Mouse (Mus musculus) hindlimb bud, embryonic 11.5 days (tissue): ENCODE results near the gene Gatad2a.
"Not testable (repeated sequence)": the region's sequence is repeated elsewhere in the genome, so short reads cannot be mapped to it uniquely, and the experiment has no call there.

Experiments
- DNase-seq: peaks from one replicate; pipeline ENCODE4 v3.0.0-alpha.2; 2012; ENCODE audit warnings: low read depth, low spot score; ENCODE audit errors: extremely low spot score

Gatad2a gene

DNA sequence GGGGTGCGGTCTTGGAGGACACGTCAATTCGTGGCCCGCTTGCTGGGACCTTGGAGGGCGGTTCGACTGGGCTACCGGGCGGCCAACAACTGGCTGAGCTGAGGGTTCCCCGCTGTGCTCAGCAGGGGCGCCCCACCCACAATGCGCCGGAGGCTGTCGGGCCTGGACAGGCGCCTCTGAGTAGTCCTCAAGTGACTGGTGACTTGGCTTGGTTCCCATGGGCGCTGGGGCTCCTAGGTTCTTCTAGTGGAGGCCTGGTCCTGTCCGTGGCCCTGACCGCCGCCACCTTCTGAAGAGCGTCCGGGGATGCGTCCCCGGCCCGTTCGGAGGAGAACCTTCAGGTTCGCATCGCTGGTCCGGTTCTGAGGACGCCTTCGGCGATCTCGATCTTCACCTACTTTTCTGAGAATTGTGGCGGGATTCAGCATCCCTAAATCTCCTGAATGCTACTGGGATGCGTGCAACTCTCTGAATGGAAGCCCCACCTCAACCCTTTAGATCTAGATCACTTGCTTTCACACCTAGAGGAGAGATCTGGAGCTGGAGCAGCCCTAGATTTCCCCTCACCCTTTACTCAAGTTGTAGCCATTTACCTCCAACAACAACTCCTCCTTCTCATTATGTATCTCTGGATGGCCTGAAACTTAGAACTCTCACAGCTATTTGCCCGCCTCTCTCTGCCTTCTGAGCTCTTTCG, 553 bp upstream of the Gatad2a start:
- DNase-seq, result no peak

- DNase-seq, result no peak
Observed at GRCm38 (mm10) chr8:69995422-69995775, 785 bp downstream of the Gatad2a start.

DNA sequence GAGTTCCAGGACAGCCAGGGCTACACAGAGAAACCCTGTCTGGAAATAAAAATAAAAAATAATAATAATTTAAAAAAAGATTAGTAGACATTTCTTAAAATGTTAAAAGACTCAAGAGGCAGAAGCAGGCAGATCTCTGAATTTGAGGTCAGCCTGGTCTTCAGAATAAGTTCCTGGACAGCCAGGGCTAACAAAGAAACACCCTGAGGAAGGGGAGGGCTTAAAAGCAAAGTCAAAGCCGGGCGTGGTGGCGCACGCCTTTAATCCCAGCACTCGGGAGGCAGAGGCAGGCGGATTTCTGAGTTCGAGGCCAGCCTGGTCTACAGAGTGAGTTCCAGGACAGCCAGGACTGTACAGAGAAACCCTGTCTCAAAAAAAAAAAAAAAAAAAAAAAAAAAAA, 7.2 kb downstream of the Gatad2a start:
- DNase-seq, result not testable (repeated sequence)

DNA sequence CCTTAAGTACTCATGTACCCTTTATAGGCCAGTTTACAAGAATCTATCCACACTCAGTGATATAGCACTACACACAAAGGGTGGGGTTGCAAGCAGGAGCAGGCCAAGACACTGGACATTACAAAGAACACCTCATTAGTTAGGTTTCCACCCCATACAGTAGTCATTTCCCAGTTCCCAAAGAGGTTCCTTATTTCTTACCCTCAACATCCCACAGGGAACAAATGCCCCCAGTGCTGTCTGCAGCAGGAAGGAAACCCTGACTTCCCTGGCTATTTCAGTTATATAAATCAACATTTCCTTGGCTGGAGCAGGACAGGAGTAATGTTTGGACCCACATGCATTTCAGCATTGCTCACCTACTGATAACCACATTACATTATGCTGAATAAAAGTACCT, 8.4 kb downstream of the Gatad2a start:
- DNase-seq, result no peak

DNA sequence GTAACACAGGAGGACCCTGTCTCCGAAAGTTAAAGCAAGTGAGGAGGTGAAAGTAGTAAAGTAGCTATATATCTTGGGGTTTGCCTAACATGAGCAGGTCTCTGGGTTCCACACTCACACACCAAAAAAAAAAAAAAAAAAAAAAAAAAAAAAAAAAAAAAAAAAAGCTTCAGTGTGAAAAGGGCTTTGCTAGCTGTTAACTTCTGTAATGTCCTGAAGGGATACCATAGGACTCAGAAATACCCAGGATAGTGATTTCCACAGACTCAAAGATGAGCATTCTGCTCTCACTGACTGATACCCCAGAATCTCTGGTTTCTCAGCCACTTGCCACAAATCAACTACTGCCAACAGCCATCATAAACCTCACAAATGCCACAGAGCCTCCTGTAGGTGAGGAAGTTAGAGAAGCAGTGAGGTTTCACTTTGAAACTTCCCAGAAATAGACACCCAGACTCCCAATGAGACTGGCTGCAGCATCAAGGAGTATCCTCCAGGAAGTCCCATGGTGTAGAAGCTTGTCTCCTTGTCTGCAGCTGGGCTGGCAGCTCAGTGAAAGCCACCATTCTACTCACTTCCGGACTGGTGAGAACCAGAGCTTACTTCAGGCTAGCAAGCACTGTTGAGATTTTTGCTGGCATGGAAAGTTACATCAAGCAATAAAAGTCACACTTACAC, 11.2 kb downstream of the Gatad2a start:
- DNase-seq, result no peak

- no peak for DNase-seq
Observed at GRCm38 (mm10) chr8:69978456-69978855, 17.7 kb downstream of the Gatad2a start.

GRCm38 (mm10) chr8:69974806-69975205, 21.4 kb downstream of the Gatad2a start:
- no peak for DNase-seq

DNA sequence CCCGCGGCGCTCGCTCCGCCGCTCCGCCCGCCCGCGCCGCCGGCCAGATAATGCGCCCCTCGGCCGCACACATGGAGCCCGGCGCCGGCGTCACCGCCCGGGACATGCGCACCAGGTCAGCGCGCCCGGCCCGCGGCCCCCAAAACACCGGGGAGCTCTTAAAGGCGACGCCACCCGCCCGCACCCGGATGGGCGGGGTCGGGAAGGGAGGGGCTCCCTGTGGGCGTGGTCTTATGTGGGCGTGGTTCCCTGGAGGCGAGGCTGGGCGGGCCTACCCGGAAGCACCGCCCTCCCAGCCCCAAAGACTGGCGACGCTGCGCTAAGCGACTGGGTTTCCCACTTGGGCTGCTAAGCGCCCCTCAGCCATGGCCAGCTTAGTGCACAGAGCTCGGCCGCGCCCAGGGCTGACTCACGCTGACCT, 22.0 kb downstream of the Gatad2a start:
- peak; percentile 71 for DNase-seq

DNA sequence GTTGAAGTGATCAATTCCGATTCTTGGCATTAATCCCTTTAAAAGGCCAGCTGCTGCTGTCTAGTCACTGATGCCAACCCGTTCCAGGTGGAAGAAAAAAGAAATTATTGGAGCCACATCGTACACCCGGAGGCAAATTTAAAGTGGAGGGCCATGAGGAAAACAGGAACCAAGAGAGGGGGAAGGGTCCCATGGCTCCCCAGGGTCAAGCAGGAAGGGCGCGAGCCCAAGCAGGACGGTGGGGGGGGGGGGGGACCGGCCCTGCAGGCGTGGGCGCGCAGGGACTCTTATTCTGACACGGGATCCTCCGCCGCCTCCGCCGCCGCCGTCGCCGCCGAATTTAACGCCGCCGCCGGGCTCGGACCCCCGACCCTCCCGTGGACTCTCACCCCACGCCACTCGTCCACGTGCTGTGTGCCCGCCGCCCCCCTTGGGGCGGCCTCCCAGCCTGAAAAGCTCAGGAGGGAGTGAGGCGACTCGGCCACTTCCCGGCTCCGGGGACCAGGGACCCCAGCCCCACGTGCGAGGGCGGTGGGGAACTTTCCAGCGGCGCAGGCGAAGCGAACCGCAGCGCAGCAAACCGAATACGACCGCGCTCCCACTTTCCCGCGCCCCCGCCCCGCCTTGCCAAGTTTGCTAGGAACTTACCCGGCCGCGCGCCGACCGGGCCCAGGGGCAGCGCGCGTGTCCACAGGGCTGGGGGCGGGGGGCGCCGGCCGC, 22.6 kb downstream of the Gatad2a start:
- DNase-seq, result no peak

- no peak for DNase-seq
Observed at GRCm38 (mm10) chr8:69973063-69973441, 23.1 kb downstream of the Gatad2a start.

DNA sequence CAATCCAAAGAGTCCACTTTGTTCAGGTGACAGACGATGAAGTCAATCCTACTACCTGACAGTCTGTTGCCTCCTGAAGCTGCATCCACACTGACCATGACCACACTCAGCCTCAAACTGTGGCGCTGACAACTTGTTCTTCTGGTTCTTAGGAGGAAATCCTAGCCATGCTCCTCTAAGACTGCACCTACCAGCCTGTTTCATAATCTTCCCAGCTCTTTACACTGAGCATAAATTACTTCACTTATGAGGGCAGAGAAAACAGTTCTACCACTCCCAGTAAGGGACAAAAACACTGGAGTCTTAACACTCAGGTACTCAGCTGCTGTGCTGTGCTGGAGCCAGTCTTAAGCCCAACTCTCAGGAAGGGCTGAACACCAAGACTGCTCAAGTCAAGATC, 25.3 kb downstream of the Gatad2a start:
- no peak for DNase-seq

DNA sequence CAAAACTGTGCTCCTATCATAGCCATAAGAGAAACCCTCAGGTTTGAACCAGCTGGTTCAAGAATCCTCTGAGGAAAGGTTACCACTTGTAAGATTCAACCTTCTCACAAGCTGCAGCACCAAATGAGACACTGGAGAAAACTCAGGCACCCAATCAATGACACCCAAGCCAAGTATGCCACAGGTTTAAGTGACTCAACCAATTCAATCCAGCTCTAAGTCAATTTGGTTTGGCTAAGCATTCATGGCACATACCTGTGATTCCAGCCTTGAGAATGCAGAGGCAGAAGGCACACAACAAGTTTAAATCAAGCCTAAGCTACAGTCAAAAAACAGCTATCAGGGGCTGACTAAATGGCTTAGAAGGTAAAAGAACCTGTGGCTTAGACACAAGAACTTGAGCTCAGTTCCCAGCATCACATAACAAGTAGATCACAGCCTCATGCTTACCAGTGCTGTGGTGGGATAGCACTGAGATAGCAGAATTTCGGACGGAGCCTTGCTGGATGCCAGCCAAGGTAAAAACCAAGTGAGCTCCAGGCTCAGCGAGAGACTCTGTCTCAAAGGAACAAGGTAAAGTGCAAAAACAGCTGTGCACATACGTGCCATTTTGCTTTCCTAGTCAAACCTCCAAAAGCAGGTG, 28.8 kb downstream of the Gatad2a start:
- DNase-seq, result no peak

GRCm38 (mm10) chr8:69959241-69959640, 36.9 kb downstream of the Gatad2a start:
- DNase-seq, result no peak

DNA sequence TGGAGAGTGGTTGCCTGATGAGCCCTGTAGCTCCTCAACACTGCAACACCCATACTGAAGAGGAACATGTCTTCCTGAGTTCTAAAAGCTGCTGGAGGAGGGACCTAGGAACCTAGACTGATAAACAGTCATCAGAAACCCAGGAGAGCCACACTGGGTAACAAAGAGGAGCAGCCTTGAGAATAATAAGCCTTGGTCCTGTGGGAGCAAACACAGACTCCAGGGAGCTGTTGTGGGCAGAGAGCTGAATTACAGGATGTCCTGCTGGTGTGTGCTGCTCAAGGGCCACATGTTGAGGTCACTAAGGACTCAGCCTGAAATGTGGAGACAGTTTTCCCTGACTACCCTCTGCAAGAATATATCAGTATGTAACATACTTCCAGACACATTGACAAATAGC, 38.3 kb downstream of the Gatad2a start:
- no peak for DNase-seq

- DNase-seq, result no peak
Observed at GRCm38 (mm10) chr8:69957419-69957818, 38.8 kb downstream of the Gatad2a start.

DNA sequence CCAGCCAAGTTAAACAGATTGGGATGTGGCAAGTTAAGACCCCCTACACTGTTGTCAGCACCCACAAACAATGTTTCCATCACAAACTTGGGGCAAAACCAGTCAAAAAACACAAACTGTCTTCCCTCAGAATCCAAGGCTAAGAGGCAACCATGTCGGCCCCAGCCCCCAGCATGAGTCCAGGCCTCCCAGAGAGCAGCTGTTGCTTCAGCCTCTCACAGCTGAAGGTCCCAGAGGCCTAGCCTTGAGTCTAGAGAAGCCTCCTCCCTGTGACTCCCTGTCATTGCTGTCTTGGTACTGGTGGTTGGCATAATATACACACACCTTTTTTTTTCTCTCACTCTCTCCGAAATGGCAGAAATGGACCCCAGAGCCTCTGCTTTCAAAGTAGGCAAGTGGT, 39.5 kb downstream of the Gatad2a start:
- no peak for DNase-seq

GRCm38 (mm10) chr8:69954642-69955041, 41.5 kb downstream of the Gatad2a start:
- DNase-seq, result no peak

- no peak for DNase-seq
Observed at GRCm38 (mm10) chr8:69954213-69954612, 42.0 kb downstream of the Gatad2a start.

DNA sequence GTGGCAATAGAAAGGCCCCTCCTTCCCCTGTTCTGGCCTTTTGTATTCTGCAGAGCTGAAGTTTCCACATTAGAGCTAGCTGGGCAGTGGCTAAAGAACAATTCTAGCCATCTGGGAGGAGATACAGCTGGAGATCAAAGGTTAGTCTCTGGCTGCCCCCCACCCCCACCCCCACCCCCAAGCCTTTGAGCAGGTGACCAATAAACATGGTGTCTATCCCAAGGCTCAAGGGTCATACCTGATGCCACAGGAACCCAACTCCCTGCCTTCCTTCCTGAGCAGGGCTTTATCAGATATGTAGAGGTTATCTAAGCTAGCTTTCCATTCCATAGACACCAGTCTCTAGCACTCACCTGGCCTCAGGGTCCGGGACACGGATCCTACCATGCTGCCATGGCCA, 45.9 kb downstream of the Gatad2a start:
- DNase-seq, result no peak

GRCm38 (mm10) chr8:69942495-69942894, 53.7 kb downstream of the Gatad2a start:
- DNase-seq, result not testable (repeated sequence)

- no peak for DNase-seq
Observed at GRCm38 (mm10) chr8:69940386-69940785, 55.8 kb downstream of the Gatad2a start.

- peak; percentile 50 for DNase-seq
Observed at GRCm38 (mm10) chr8:69939633-69940032, 56.6 kb downstream of the Gatad2a start.
